Mouse (Mus musculus): Measurements from ENCODE around the gene Rhcg. TPM values are rescaled to one million over a fixed set of nuclear protein-coding genes. Genes with fewer than 3 reads are reported as not detected.

The Rhcg gene
- polyA plus RNA-seq, 1 experiment from 2014 or later = 3.9 TPM

DNA sequence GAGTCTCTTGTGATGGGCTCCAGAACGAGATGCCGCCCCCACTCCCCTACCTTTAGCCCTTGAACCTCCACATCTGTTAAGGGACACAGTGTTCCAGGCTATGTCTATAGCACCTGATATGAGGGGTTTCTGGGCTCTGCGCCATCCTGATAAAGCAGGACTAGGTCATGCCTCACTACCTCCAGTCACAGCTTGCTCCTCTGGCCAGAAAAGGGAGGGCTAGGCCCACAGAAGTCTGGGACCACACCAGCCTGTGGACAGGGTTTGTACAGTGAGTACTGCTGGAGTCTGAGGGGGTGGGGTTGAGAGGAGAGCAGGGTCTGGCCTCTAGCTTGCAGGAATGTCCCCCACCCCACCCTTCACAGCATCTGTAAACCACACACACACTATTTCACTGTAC, 29.8 kb upstream of the Rhcg start:
- Histone ChIP-seq H3K9me3 (ENCODE audit: control insufficient read depth, low read length) (no peaks in the 10 kb centered on the region), H3K4me1 (ENCODE audit: control insufficient read depth, insufficient read depth, low read length) (no peaks in the 10 kb centered on the region), H3K9ac (replicated peaks; ENCODE audit: low read depth, low read length) (no peak overlapping the region), H3K27ac (ENCODE audit: low read depth, low read length) (no peak overlapping the region), H3K36me3 (ENCODE audit: control insufficient read depth, insufficient read depth, low read length) (no peaks in the 10 kb centered on the region), H3K27me3 (ENCODE audit: control insufficient read depth, insufficient read depth, low read length) (no peaks in the 10 kb centered on the region), H3K4me2 (ENCODE audit: low read depth, low read length) (no peak overlapping the region), H3K4me3 (ENCODE audit: low read depth, low read length) (no peak overlapping the region)
- ATAC-seq (ENCODE audit: low read depth) = no peak
- 91% methylated on average over 3 of the region's 3 CpGs for WGBS

DNA sequence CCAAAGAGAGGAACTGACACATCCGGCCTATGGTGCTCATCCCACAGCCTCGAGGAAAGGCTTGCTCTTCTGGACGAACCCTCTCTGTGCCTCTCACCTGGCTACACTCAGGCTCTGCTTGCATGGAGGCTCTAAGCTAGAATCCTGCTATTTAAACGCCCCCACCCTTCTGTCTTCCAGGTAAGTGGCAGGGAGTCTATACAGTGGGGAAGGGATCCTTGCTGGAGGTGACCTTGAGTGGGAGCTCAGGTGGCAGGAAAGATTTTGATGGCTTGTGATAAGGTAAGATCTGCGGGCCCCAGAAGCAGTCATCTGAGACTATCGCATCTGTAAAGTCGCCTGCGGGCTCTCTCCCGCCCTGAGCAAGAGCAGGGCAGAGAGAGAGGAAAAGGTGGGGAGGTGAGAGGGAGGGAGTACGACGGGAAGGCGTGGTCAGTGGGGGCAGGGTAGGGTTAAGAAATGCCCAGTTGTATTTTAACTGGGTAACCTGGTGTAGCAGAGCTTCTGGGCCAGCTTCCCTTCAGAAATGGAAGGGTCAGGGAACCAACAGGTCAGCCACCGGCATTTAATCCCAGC, 14.4 kb upstream of the Rhcg start:
- H3K27ac ChIP-seq (ENCODE audit: low read depth, low read length) = no peak overlapping the region
- H3K4me1 ChIP-seq (ENCODE audit: control insufficient read depth, insufficient read depth, low read length) = no peaks in the 10 kb centered on the region
- ATAC-seq (ENCODE audit: low read depth) = no peak
- H3K27me3 ChIP-seq (ENCODE audit: control insufficient read depth, insufficient read depth, low read length) = no peaks in the 10 kb centered on the region
- no peaks in the 10 kb centered on the region for H3K9me3 ChIP-seq (ENCODE audit: control insufficient read depth, low read length)
- 31% methylated on average over 13 of the region's 13 CpGs for WGBS
- no peaks in the 10 kb centered on the region for H3K36me3 ChIP-seq (ENCODE audit: control insufficient read depth, insufficient read depth, low read length)
- H3K4me3 ChIP-seq (ENCODE audit: low read depth, low read length) = no peak overlapping the region
- no peak overlapping the region for H3K9ac ChIP-seq (replicated peaks; ENCODE audit: low read depth, low read length)
- H3K4me2 ChIP-seq (ENCODE audit: low read depth, low read length) = no peak overlapping the region

DNA sequence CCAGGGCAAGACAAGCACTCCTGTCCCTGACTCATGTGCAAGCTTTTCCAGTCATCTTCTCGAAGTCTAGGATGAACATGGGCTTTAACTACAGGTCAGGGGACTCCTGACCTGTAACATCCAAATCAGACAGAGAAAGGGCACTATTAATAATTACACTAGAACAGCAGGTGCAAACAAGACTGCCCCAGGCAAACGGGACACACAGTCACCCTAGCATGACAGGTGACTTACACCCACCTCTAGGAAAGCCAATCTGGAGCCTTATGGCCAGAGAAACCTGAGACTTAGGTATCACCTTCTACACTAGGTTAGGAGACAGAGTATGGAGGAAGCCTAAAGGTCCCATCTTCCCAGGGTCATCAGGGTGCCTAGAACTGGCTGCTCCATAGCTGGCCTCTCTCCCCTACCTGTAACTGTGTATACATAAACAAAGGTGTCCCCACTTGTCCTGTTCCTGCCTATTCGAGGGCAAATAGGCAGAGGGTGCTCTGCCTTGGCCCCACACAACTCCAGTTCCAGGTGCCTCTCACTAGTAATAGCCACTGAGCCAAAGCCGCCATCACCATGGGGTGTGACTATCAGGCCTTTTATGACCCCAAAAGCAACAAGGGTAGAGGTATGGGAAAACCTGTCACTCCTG, 10.9 kb upstream of the Rhcg start:
- H3K4me3 ChIP-seq (ENCODE audit: low read depth, low read length) = no peak overlapping the region
- H3K4me1 ChIP-seq (ENCODE audit: control insufficient read depth, insufficient read depth, low read length) = no peaks in the 10 kb centered on the region
- no peak overlapping the region for H3K9ac ChIP-seq (replicated peaks; ENCODE audit: low read depth, low read length)
- ATAC-seq (ENCODE audit: low read depth) = no peak
- 77% methylated on average over 4 of the region's 4 CpGs for WGBS
- H3K27me3 ChIP-seq (ENCODE audit: control insufficient read depth, insufficient read depth, low read length) = no peaks in the 10 kb centered on the region
- no peaks in the 10 kb centered on the region for H3K9me3 ChIP-seq (ENCODE audit: control insufficient read depth, low read length)
- no peak overlapping the region for H3K27ac ChIP-seq (ENCODE audit: low read depth, low read length)
- H3K36me3 ChIP-seq (ENCODE audit: control insufficient read depth, insufficient read depth, low read length) = no peaks in the 10 kb centered on the region
- no peak overlapping the region for H3K4me2 ChIP-seq (ENCODE audit: low read depth, low read length)

DNA sequence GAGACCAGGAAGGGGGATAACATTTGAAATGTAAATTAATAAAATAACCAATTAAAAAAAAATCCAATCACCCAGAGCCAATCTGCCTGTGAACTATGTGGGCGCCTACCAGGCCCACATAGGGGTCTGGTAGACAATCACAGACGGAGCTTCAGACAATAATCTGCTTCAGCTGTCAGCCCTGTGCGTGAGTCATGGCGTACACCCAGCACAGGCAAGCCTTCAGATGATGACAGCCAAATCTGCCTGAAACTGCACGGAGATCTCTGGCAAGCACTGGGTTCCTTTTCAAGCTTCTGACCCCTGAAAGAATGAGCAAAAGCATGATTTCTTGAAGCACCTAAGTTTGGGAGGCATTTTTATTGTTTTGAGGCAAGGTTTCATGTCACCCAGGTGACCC, 8.7 kb upstream of the Rhcg start:
- H3K36me3 ChIP-seq (ENCODE audit: control insufficient read depth, insufficient read depth, low read length) = no peaks in the 10 kb centered on the region
- no peaks in the 10 kb centered on the region for H3K4me1 ChIP-seq (ENCODE audit: control insufficient read depth, insufficient read depth, low read length)
- H3K9me3 ChIP-seq (ENCODE audit: control insufficient read depth, low read length) = no peaks in the 10 kb centered on the region
- WGBS = 90% methylated on average over 5 of the region's 5 CpGs
- ATAC-seq (ENCODE audit: low read depth) = no peak
- H3K27ac ChIP-seq (ENCODE audit: low read depth, low read length) = no peak overlapping the region
- H3K4me2 ChIP-seq (ENCODE audit: low read depth, low read length) = no peak overlapping the region
- no peak overlapping the region for H3K9ac ChIP-seq (replicated peaks; ENCODE audit: low read depth, low read length)
- no peak overlapping the region for H3K4me3 ChIP-seq (ENCODE audit: low read depth, low read length)
- H3K27me3 ChIP-seq (ENCODE audit: control insufficient read depth, insufficient read depth, low read length) = no peaks in the 10 kb centered on the region

DNA sequence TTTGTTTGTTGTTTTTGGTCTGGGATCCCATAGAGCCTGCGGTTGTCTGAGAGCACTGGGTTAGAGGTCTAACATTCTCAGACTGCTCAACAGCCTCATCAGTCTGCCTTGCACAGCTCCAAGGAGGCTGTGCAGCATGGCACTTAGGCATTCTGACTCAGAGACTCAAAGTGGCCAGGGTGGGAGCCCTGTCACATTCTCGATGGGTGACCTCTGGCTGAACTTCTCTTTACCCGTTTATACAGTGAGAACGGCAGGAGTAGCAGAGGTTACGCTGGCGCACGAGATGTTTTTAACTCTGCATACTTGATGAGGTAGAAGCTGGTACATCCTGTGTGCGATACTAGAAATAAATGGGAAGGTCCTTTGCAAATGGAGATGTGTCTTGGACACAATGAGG, 5.6 kb upstream of the Rhcg start:
- H3K27me3 ChIP-seq (ENCODE audit: control insufficient read depth, insufficient read depth, low read length) = no peaks in the 10 kb centered on the region
- no peaks in the 10 kb centered on the region for H3K36me3 ChIP-seq (ENCODE audit: control insufficient read depth, insufficient read depth, low read length)
- no peak overlapping the region for H3K4me2 ChIP-seq (ENCODE audit: low read depth, low read length)
- no peak overlapping the region for H3K4me3 ChIP-seq (ENCODE audit: low read depth, low read length)
- WGBS = 58% methylated on average over 8 of the region's 8 CpGs
- H3K9ac ChIP-seq (replicated peaks; ENCODE audit: low read depth, low read length) = no peak overlapping the region
- no peaks in the 10 kb centered on the region for H3K4me1 ChIP-seq (ENCODE audit: control insufficient read depth, insufficient read depth, low read length)
- H3K9me3 ChIP-seq (ENCODE audit: control insufficient read depth, low read length) = no peaks in the 10 kb centered on the region
- ATAC-seq (ENCODE audit: low read depth) = no peak
- no peak overlapping the region for H3K27ac ChIP-seq (ENCODE audit: low read depth, low read length)

DNA sequence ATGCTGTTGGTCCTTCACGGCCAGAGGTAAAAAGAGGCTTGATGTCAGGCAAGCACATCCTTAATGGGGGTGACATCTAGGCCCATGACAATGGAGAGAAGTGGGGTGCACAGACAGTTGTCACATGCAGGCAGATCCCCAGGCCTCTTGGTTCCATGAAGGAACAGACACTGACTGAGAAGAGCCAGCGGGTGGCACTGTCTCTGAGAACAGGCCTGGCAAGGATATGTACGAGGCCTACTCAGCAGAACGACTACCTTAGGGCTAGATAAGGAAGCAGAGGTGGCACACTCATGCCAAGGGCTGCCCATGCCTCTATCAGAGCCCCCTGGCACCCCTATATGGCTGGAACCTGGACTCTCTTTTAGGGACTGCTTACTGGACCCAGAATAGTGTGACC, 2.0 kb upstream of the Rhcg start:
- H3K4me1 ChIP-seq (ENCODE audit: control insufficient read depth, insufficient read depth, low read length) = no peaks in the 10 kb centered on the region
- no peak overlapping the region for H3K4me2 ChIP-seq (ENCODE audit: low read depth, low read length)
- H3K27me3 ChIP-seq (ENCODE audit: control insufficient read depth, insufficient read depth, low read length) = peaks cover 11% of the 10 kb centered on the region
- H3K9me3 ChIP-seq (ENCODE audit: control insufficient read depth, low read length) = no peaks in the 10 kb centered on the region
- H3K9ac ChIP-seq (replicated peaks; ENCODE audit: low read depth, low read length) = no peak overlapping the region
- no peaks in the 10 kb centered on the region for H3K36me3 ChIP-seq (ENCODE audit: control insufficient read depth, insufficient read depth, low read length)
- no peak overlapping the region for H3K27ac ChIP-seq (ENCODE audit: low read depth, low read length)
- H3K4me3 ChIP-seq (ENCODE audit: low read depth, low read length) = no peak overlapping the region
- 67% methylated on average over 4 of the region's 4 CpGs for WGBS
- ATAC-seq (ENCODE audit: low read depth) = no peak

DNA sequence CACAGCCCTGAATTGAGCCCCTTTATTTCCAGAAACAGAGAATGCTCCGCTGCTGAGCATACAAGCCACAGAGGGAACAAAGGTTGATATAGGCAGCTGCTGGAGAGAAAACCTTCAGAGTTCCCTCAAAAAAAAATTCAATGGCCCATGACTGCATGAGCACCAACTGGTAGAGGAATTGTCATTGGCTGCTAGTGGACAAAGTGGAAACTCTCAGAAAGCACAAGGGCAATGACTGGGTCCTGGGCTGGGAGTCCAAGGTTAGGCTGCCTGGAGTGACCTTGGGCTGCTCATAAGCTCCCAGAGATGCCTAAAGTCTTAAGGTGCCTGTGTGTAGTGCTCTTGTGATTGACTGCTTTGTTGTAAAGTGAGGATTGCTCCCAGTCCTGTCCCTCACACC, 1.5 kb downstream of the Rhcg start:
- H3K9me3 ChIP-seq (ENCODE audit: control insufficient read depth, low read length) = no peaks in the 10 kb centered on the region
- no peak overlapping the region for H3K4me2 ChIP-seq (ENCODE audit: low read depth, low read length)
- H3K4me3 ChIP-seq (ENCODE audit: low read depth, low read length) = no peak overlapping the region
- H3K4me1 ChIP-seq (ENCODE audit: control insufficient read depth, insufficient read depth, low read length) = no peaks in the 10 kb centered on the region
- 57% methylated on average over 1 of the region's 1 CpGs for WGBS
- H3K9ac ChIP-seq (replicated peaks; ENCODE audit: low read depth, low read length) = no peak overlapping the region
- H3K36me3 ChIP-seq (ENCODE audit: control insufficient read depth, insufficient read depth, low read length) = no peaks in the 10 kb centered on the region
- ATAC-seq (ENCODE audit: low read depth) = no peak
- H3K27ac ChIP-seq (ENCODE audit: low read depth, low read length) = no peak overlapping the region
- peaks cover 11% of the 10 kb centered on the region for H3K27me3 ChIP-seq (ENCODE audit: control insufficient read depth, insufficient read depth, low read length)

DNA sequence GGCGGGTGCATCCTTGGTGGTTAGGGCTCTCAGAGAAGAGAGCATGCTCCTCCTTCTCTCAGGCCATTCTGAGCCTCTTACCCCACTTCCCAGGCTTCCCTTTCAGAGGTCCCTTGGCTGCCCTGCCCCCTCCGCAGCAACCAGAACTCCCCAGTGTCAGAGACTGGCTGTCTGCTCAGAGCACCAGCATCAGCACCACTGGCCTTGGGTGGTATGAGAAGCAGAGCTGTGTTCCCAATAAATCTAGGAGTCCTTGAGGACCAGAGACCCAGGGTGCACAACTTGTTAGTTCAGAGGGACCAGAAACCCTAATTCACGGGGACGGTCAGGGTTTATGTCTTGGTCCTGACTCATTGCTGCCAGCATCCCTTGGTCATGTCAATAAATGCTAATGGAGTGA, 2.4 kb downstream of the Rhcg start:
- WGBS = 63% methylated on average over 4 of the region's 4 CpGs
- H3K27me3 ChIP-seq (ENCODE audit: control insufficient read depth, insufficient read depth, low read length) = peaks cover 11% of the 10 kb centered on the region

DNA sequence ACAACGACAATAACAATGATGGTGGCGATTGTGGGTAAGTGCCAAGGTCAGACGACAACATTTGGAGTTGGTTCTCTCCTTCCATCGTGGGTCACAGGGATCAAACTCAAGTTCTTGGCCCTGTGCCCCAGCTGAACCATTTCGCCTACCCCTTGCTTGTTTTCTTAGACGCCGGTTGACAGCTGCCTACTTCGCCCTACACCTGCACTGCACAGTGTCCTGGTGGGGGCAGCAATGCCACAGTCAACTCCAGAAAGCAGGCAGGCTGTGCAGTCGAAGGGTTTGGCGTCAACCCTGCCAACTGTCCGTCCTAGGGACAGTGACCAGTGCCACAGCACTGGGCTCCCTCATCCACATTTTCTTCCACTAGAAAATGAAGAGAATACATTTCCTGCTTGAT, 4.1 kb downstream of the Rhcg start:
- Histone ChIP-seq H3K36me3 (ENCODE audit: control insufficient read depth, insufficient read depth, low read length) (no peaks in the 10 kb centered on the region), H3K27ac (ENCODE audit: low read depth, low read length) (no peak overlapping the region), H3K9me3 (ENCODE audit: control insufficient read depth, low read length) (no peaks in the 10 kb centered on the region), H3K4me1 (ENCODE audit: control insufficient read depth, insufficient read depth, low read length) (no peaks in the 10 kb centered on the region), H3K4me3 (ENCODE audit: low read depth, low read length) (no peak overlapping the region), H3K9ac (replicated peaks; ENCODE audit: low read depth, low read length) (no peak overlapping the region), H3K4me2 (ENCODE audit: low read depth, low read length) (no peak overlapping the region), H3K27me3 (ENCODE audit: control insufficient read depth, insufficient read depth, low read length) (peaks cover 11% of the 10 kb centered on the region)
- no peak for ATAC-seq (ENCODE audit: low read depth)
- 61% methylated on average over 11 of the region's 11 CpGs for WGBS

More for the DNA sequence above, 2.4 kb downstream of the Rhcg start:
- no peak overlapping the region for H3K4me2 ChIP-seq (ENCODE audit: low read depth, low read length)
- H3K9ac ChIP-seq (replicated peaks; ENCODE audit: low read depth, low read length) = no peak overlapping the region
- no peak overlapping the region for H3K4me3 ChIP-seq (ENCODE audit: low read depth, low read length)
- no peaks in the 10 kb centered on the region for H3K9me3 ChIP-seq (ENCODE audit: control insufficient read depth, low read length)
- no peak for ATAC-seq (ENCODE audit: low read depth)
- no peaks in the 10 kb centered on the region for H3K36me3 ChIP-seq (ENCODE audit: control insufficient read depth, insufficient read depth, low read length)
- no peaks in the 10 kb centered on the region for H3K4me1 ChIP-seq (ENCODE audit: control insufficient read depth, insufficient read depth, low read length)
- H3K27ac ChIP-seq (ENCODE audit: low read depth, low read length) = no peak overlapping the region
